10 mouse cellular contexts compared by ENCODE assay signal in the genomic region with DNA sequence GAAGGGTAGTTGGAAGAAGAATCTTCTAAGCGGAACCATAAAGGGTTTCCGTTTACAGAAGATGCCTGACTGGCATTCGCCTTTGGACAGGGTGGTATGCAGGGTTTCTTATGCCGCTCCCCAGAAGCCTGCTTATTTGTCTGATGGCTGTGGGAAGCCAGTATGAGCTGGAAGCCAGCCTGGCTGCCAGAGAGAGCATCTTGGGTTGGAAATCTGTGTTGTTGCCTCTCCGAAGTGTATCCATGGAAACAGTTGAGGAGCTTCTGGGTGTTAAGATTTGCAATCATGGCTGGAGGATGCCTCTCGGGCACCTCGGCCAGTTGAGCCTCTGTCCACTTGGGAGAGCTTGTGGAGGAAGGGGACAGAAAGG.
DNase-seq lines count a peak whose midpoint lies in the region; ATAC-seq lines count a peak whose summit lies in the region.
"Had no signal": no experiment of that assay in that cellular context is flagged by ENCODE, and none has a peak within 500 bp of the region (broad histone marks: within the 10 kb centered on the region; RNA-seq: fewer than 3 reads in every experiment).

No protein-coding gene starts in this region.

- 77% methylated on average over 7 of the region's 7 CpGs for WGBS in embryonic facial prominence, embryonic 13.5 days
- 90% methylated on average over 7 of the region's 7 CpGs for WGBS in embryonic facial prominence, embryonic 10.5 days
- 60% methylated on average over 7 of the region's 7 CpGs for WGBS in limb, embryonic 12.5 days

- no peaks in the 10 kb centered on the region for H3K9me3 ChIP-seq in embryonic facial prominence, embryonic 13.5 days
- no peaks in the 10 kb centered on the region for H3K9me3 ChIP-seq in embryonic facial prominence, embryonic 10.5 days
- H3K9me3 ChIP-seq in limb, embryonic 12.5 days = no peaks in the 10 kb centered on the region
- H3K9me3 ChIP-seq: kidney, embryonic 15.5 days had no signal

- H3K4me3 ChIP-seq in embryonic facial prominence, embryonic 13.5 days = no peak overlapping the region
- no peak overlapping the region for H3K4me3 ChIP-seq in embryonic facial prominence, embryonic 10.5 days
- no peak overlapping the region for H3K4me3 ChIP-seq in limb, embryonic 12.5 days (replicated peaks)
- H3K4me3 ChIP-seq: kidney, embryonic 15.5 days had no signal

- H3K4me1 ChIP-seq in embryonic facial prominence, embryonic 13.5 days = peaks cover 50% of the 10 kb centered on the region
- H3K4me1 ChIP-seq in embryonic facial prominence, embryonic 10.5 days = peaks cover 50% of the 10 kb centered on the region
- peaks cover 51% of the 10 kb centered on the region for H3K4me1 ChIP-seq in limb, embryonic 12.5 days (replicated peaks)

- peak overlapping the region; percentile 2; the same call in 1 of the 2 replicates for H3K27ac ChIP-seq in embryonic facial prominence, embryonic 13.5 days
- no peak overlapping the region for H3K27ac ChIP-seq in embryonic facial prominence, embryonic 10.5 days (replicated peaks)
- no peak overlapping the region for H3K27ac ChIP-seq in limb, embryonic 12.5 days
- H3K27ac ChIP-seq: kidney, embryonic 15.5 days had no signal

- H3K4me2 ChIP-seq in embryonic facial prominence, embryonic 13.5 days = no peak overlapping the region
- peak overlapping the region; percentile 46; the same call in 1 of the 2 replicates for H3K4me2 ChIP-seq in limb, embryonic 12.5 days
- H3K4me2 ChIP-seq: kidney, embryonic 15.5 days had no signal

- ATAC-seq in embryonic facial prominence, embryonic 13.5 days (ENCODE audit: insufficient number of reproducible peaks, insufficient read depth, low FRiP score, low TSS enrichment, low read depth) = no peak
- no peak for ATAC-seq in limb, embryonic 12.5 days (ENCODE audit: insufficient number of reproducible peaks, insufficient read depth, low FRiP score, low TSS enrichment, low read depth)

- no peak for DNase-seq in embryonic facial prominence, embryonic 10.5 days (ENCODE audit: low spot score)
- DNase-seq in brain, adult 2 months (ENCODE audit: low read depth, low spot score) = peak; percentile 77
- DNase-seq in layer of hippocampus, adult 18-20 months (ENCODE audit: low spot score in 2 of 2) = peak; percentile 58 to 76
- no peak for DNase-seq in ovary, adult 18-20 months (ENCODE audit: low spot score)
- DNase-seq in urinary bladder, adult 18-20 months (ENCODE audit: low spot score in 2 of 2) = no peak
- no peak for DNase-seq in thymus, postnatal 25 days
- DNase-seq: lung, adult 2 months had no signal

- peaks cover 11% of the 10 kb centered on the region; the same call in 1 of the 2 replicates for H3K27me3 ChIP-seq in embryonic facial prominence, embryonic 13.5 days
- H3K27me3 ChIP-seq in embryonic facial prominence, embryonic 10.5 days (replicated peaks; ENCODE audit: low read depth, poor library complexity, severe bottlenecking) = peaks cover 53% of the 10 kb centered on the region
- peaks cover 31% of the 10 kb centered on the region for H3K27me3 ChIP-seq in limb, embryonic 12.5 days

- no peaks in the 10 kb centered on the region for H3K36me3 ChIP-seq in embryonic facial prominence, embryonic 13.5 days
- H3K36me3 ChIP-seq in embryonic facial prominence, embryonic 10.5 days (replicated peaks) = peaks cover 9% of the 10 kb centered on the region; the same call in 1 of the 2 replicates
- H3K36me3 ChIP-seq in limb, embryonic 12.5 days = no peaks in the 10 kb centered on the region
- H3K36me3 ChIP-seq: kidney, embryonic 15.5 days had no signal

- H3K9ac ChIP-seq in embryonic facial prominence, embryonic 13.5 days = no peak overlapping the region
- no peak overlapping the region for H3K9ac ChIP-seq in limb, embryonic 12.5 days (replicated peaks)
- H3K9ac ChIP-seq: kidney, embryonic 15.5 days had no signal

Comparison
In these comparisons a context has a peak if more than half of its experiments do, and no peak if none do; other contexts are left out.
1. DNase-seq: peak in brain, adult 2 months (single experiment) and layer of hippocampus, adult 18-20 months (2 of 2); none in embryonic facial prominence, embryonic 10.5 days (single experiment), ovary, adult 18-20 months (single experiment), urinary bladder, adult 18-20 months (0 of 2) and thymus, postnatal 25 days (single experiment).